Mouse (Mus musculus) embryo, embryonic 10 days (tissue): ENCODE results near the gene Epo.

Experiments used
- DNase-seq: peaks from one replicate; pipeline ENCODE4 v3.0.0-alpha.2; 2015; ENCODE audit warnings: low spot score

Gene Epo

GRCm38 (mm10) chr5:137533117-137533827 lies at the start of gene Epo, which contains the start of gene Gnb2:
Epo (minus strand) TSS chr5:137533242.
Gnb2 (minus strand) TSS chr5:137533510.
- DNase-seq: peak; percentile 98

- no peak for DNase-seq
Measured at GRCm38 (mm10) chr5:137582702-137583101, 49.7 kb upstream of the Epo start.

GRCm38 (mm10) chr5:137580246-137580645 lies 47.2 kb upstream of the Epo start:
- DNase-seq: no peak

GRCm38 (mm10) chr5:137574470-137574901 lies 41.4 kb upstream of the Epo start:
- peak; percentile 77 for DNase-seq

GRCm38 (mm10) chr5:137570691-137571586 lies 37.9 kb upstream of the Epo start:
- DNase-seq: no peak

GRCm38 (mm10) chr5:137570181-137570580 lies 37.1 kb upstream of the Epo start:
- DNase-seq: no peak

- peak; percentile 19 for DNase-seq
Measured at GRCm38 (mm10) chr5:137569665-137570064, 36.6 kb upstream of the Epo start, which contains the start of gene Tfr2. Tfr2 (plus strand) TSS chr5:137569840.

GRCm38 (mm10) chr5:137569031-137569430 lies 36.0 kb upstream of the Epo start:
- DNase-seq: no peak

- no peak for DNase-seq
Measured at GRCm38 (mm10) chr5:137568223-137568798, 35.3 kb upstream of the Epo start.

GRCm38 (mm10) chr5:137566416-137566815 lies 33.4 kb upstream of the Epo start:
- no peak for DNase-seq

- no peak for DNase-seq
Measured at GRCm38 (mm10) chr5:137565744-137566143, 32.7 kb upstream of the Epo start.

- no peak for DNase-seq
Measured at GRCm38 (mm10) chr5:137562965-137563364, 29.9 kb upstream of the Epo start.

GRCm38 (mm10) chr5:137561556-137561955 lies 28.5 kb upstream of the Epo start:
- DNase-seq: no peak

- DNase-seq: no peak
Measured at GRCm38 (mm10) chr5:137553898-137554297, 20.9 kb upstream of the Epo start.

- peak; percentile 83 for DNase-seq
Measured at GRCm38 (mm10) chr5:137553411-137553837, 20.4 kb upstream of the Epo start, which contains the start of gene Actl6b. Actl6b (plus strand) TSS chr5:137553517.

GRCm38 (mm10) chr5:137553000-137553399 lies 20.0 kb upstream of the Epo start:
- DNase-seq: no peak

GRCm38 (mm10) chr5:137551119-137551518 lies 18.1 kb upstream of the Epo start:
- DNase-seq: no peak

GRCm38 (mm10) chr5:137549840-137550239 lies 16.8 kb upstream of the Epo start:
- DNase-seq: no peak

- no peak for DNase-seq
Measured at GRCm38 (mm10) chr5:137545596-137545995, 12.6 kb upstream of the Epo start.

- DNase-seq: no peak
Measured at GRCm38 (mm10) chr5:137544926-137545325, 11.9 kb upstream of the Epo start.

- DNase-seq: no peak
Measured at GRCm38 (mm10) chr5:137541768-137542540, 8.9 kb upstream of the Epo start.

- DNase-seq: no peak
Measured at GRCm38 (mm10) chr5:137540991-137541390, 7.9 kb upstream of the Epo start.
